Mouse (Mus musculus) thymus, postnatal 0 days (tissue): ENCODE measurements around the gene Baiap3. TPM values are rescaled to one million over a fixed set of nuclear protein-coding genes. Genes with fewer than 3 reads are reported as not detected.
"Not testable (repeated sequence)": the region's sequence is repeated elsewhere in the genome, so short reads cannot be mapped to it uniquely, and the experiment has no call there.

ENCODE experiments used
- DNase-seq: peaks from one replicate; pipeline ENCODE4 v3.0.0-alpha.2; 2015; ENCODE audit warnings: low spot score
- polyA plus RNA-seq: library from polyadenylated mRNA; unstranded; fragments of >200 nt; fragmentation: Nextera tagmentation; extraction: Ambion mirVana; gene quantifications from 2 replicates; pipeline ENCODE4 v1.2.1, GENCODE M21; 2015

Gene Baiap3
- polyA plus RNA-seq, 1 experiment from 2014 or later: 32.5 TPM

- DNase-seq: peak; percentile 77
Measured at GRCm38 (mm10) chr17:25248033-25248750, 8.0 kb downstream of the Baiap3 start.

- no peak for DNase-seq
Measured at GRCm38 (mm10) chr17:25244239-25244638, 11.9 kb downstream of the Baiap3 start.

- no peak for DNase-seq
Measured at GRCm38 (mm10) chr17:25243131-25243780, 12.9 kb downstream of the Baiap3 start.

GRCm38 (mm10) chr17:25239695-25240636 is 16.2 kb downstream of the Baiap3 start, which contains the start of the genes Gnptg and Tsr3:
Gene Gnptg, minus strand, starts transcription at chr17:25240124.
Gene Tsr3, plus strand, starts transcription at chr17:25240170.
- DNase-seq: peak; percentile 92

- no peak for DNase-seq
Measured at GRCm38 (mm10) chr17:25235635-25236034, 20.5 kb downstream of the Baiap3 start.

GRCm38 (mm10) chr17:25231621-25232020 is 24.5 kb downstream of the Baiap3 start:
- not testable (repeated sequence) for DNase-seq

GRCm38 (mm10) chr17:25230700-25231099 is 25.5 kb downstream of the Baiap3 start:
- no peak for DNase-seq

- DNase-seq: not testable (repeated sequence)
Measured at GRCm38 (mm10) chr17:25230014-25230655, 26.0 kb downstream of the Baiap3 start.

- no peak for DNase-seq
Measured at GRCm38 (mm10) chr17:25227991-25228390, 28.2 kb downstream of the Baiap3 start.

- no peak for DNase-seq
Measured at GRCm38 (mm10) chr17:25225659-25226058, 30.5 kb downstream of the Baiap3 start.

GRCm38 (mm10) chr17:25224586-25225222 is 31.5 kb downstream of the Baiap3 start:
- peak; percentile 78 for DNase-seq

GRCm38 (mm10) chr17:25222951-25223601 is 33.1 kb downstream of the Baiap3 start:
- peak; percentile 61 for DNase-seq

GRCm38 (mm10) chr17:25222504-25222940 is 33.6 kb downstream of the Baiap3 start:
- DNase-seq: peak; percentile 77

GRCm38 (mm10) chr17:25221821-25222503 is 34.2 kb downstream of the Baiap3 start:
- peak; percentile 82 for DNase-seq

GRCm38 (mm10) chr17:25220746-25221145 is 35.4 kb downstream of the Baiap3 start:
- no peak for DNase-seq

GRCm38 (mm10) chr17:25219492-25220295 is 36.5 kb downstream of the Baiap3 start:
- DNase-seq: peak; percentile 66

- no peak for DNase-seq
Measured at GRCm38 (mm10) chr17:25218967-25219366, 37.2 kb downstream of the Baiap3 start.

- DNase-seq: no peak
Measured at GRCm38 (mm10) chr17:25215431-25215830, 40.7 kb downstream of the Baiap3 start.
